8 mouse cellular contexts compared by ENCODE assay signal in genomic region chr7:134671467-134671901, GRCm38 (mm10). TPM values are rescaled to one million over a fixed set of nuclear protein-coding genes. Genes with fewer than 3 reads are reported as not detected.
DNase-seq lines count a peak whose midpoint lies in the region; ATAC-seq lines count a peak whose summit lies in the region.

No protein-coding gene starts in this region.

- peak overlapping the region; percentile 90 for H3K4me3 ChIP-seq in lung, embryonic 15.5 days
- peak overlapping the region; percentile 82 for H3K4me3 ChIP-seq in embryonic facial prominence, embryonic 14.5 days (ENCODE audit: low read depth, low read length)

- no peaks in the 10 kb centered on the region for H3K27me3 ChIP-seq in lung, embryonic 15.5 days
- no peaks in the 10 kb centered on the region for H3K27me3 ChIP-seq in embryonic facial prominence, embryonic 14.5 days (replicated peaks; ENCODE audit: control insufficient read depth, insufficient read depth, low read length)

- H3K27ac ChIP-seq in lung, embryonic 15.5 days, result peak overlapping the region; percentile 96
- H3K27ac ChIP-seq in embryonic facial prominence, embryonic 14.5 days (replicated peaks; ENCODE audit: low read depth, low read length), result peak overlapping the region; percentile 94

- H3K9me3 ChIP-seq in lung, embryonic 15.5 days, result no peaks in the 10 kb centered on the region
- no peaks in the 10 kb centered on the region for H3K9me3 ChIP-seq in embryonic facial prominence, embryonic 14.5 days (ENCODE audit: control insufficient read depth, low read length)

- H3K4me2 ChIP-seq in lung, embryonic 15.5 days, result peak overlapping the region; percentile 79
- H3K4me2 ChIP-seq in embryonic facial prominence, embryonic 14.5 days (ENCODE audit: low read depth, low read length), result peak overlapping the region; percentile 63

- 6% methylated on average over 7 of the region's 7 CpGs for WGBS in lung, embryonic 15.5 days
- 7% methylated on average over 7 of the region's 7 CpGs for whole genome bisulfite sequencing in embryonic facial prominence, embryonic 14.5 days

- no peak for ATAC-seq in lung, embryonic 15.5 days (ENCODE audit: borderline replicate concordance, extremely low read depth, low FRiP score, low TSS enrichment)
- ATAC-seq in embryonic facial prominence, embryonic 14.5 days (ENCODE audit: low read depth), result no peak; the same call in 1 of the 2 replicates

- peaks cover 37% of the 10 kb centered on the region for H3K4me1 ChIP-seq in lung, embryonic 15.5 days
- H3K4me1 ChIP-seq in embryonic facial prominence, embryonic 14.5 days (ENCODE audit: control insufficient read depth, insufficient read depth, low read length), result peaks cover 18% of the 10 kb centered on the region

- DNase-seq in lung, postnatal 25 days (ENCODE audit: low spot score), result no peak
- peak; percentile 68 for DNase-seq in embryonic facial prominence, embryonic 14.5 days (ENCODE audit: low spot score)
- peak; percentile 52 for DNase-seq in kidney, adult 11 months
- peak; percentile 22 to 34 for DNase-seq in lung, postnatal 4 days
- DNase-seq in thymus, postnatal 14 days, result no peak
- no peak for DNase-seq in left cerebral cortex, adult 8-10 months (ENCODE audit: low spot score in 2 of 2)
- no peak for DNase-seq in urinary bladder, adult 2 months (ENCODE audit: low spot score)

- no peaks in the 10 kb centered on the region for H3K36me3 ChIP-seq in lung, embryonic 15.5 days
- no peaks in the 10 kb centered on the region for H3K36me3 ChIP-seq in embryonic facial prominence, embryonic 14.5 days (ENCODE audit: control insufficient read depth, insufficient read depth, low read length)

- H3K9ac ChIP-seq in lung, embryonic 15.5 days, result peak overlapping the region; percentile 97
- peak overlapping the region; percentile 95 for H3K9ac ChIP-seq in embryonic facial prominence, embryonic 14.5 days (ENCODE audit: low read depth, low read length)

RNA-seq across cellular contexts. Expression of gene Dock1, which starts 1.0 kb away (rescaled TPM):
- 40.7 and 43.7 TPM in 2 replicates for polyA plus RNA-seq in lung, embryonic 15.5 days (2015; fragmentation: Nextera tagmentation; extraction: Ambion mirVana)
- 35.6 and 39.5 TPM in 2 replicates for polyA plus RNA-seq in embryonic facial prominence, embryonic 14.5 days (2014; fragmentation: Nextera tagmentation; extraction: Ambion mirVana)
- total RNA-seq in left cerebral cortex, adult 8-10 months (2022), result 10 to 100 TPM; 25.9 to 27.8 (median 27.2) TPM
- 16.7 and 21.9 TPM in 2 replicates for polyA plus RNA-seq in urinary bladder, adult 2 months (2012; rRNA removed)

Comparison
In these comparisons a context has a peak if more than half of its experiments do, and no peak if none do; other contexts are left out.
1. DNase-seq: peak in embryonic facial prominence, embryonic 14.5 days (single experiment), kidney, adult 11 months (single experiment) and lung, postnatal 4 days (2 of 2); none in lung, postnatal 25 days (single experiment), thymus, postnatal 14 days (single experiment), left cerebral cortex, adult 8-10 months (0 of 2) and urinary bladder, adult 2 months (single experiment).